Mouse (Mus musculus): ENCODE measurements around the gene Krtap3-2.
"Not testable (repeated sequence)": the region's sequence is repeated elsewhere in the genome, so short reads cannot be mapped to it uniquely, and the experiment has no call there.

Krtap3-2 gene

GRCm38 (mm10) chr11:99556753-99557152, at the start of gene Krtap3-2:
TSS of gene Krtap3-2 (minus strand) at chr11:99556853.
- no peaks in the 10 kb centered on the region for H3K27me3 ChIP-seq (ENCODE audit: insufficient read depth, low read length)
- H3K4me1 ChIP-seq (replicated peaks; ENCODE audit: low read depth, low read length) = no peaks in the 10 kb centered on the region
- TF ChIP-seq CTCF (conservative IDR thresholded peaks at IDR 0.05; ENCODE audit: low read length) (no peak), NANOG (IDR thresholded peaks at IDR 0.05; ENCODE audit: borderline replicate concordance, low read length) (no peak), POU5F1 (IDR thresholded peaks at IDR 0.05; ENCODE audit: borderline replicate concordance, low read length) (no peak)
- H3K36me3 ChIP-seq (ENCODE audit: insufficient read depth, low read length) = no peaks in the 10 kb centered on the region
- H3K4me3 ChIP-seq (replicated peaks; ENCODE audit: low read length) = no peak within 1 kb of the TSS
- no peaks in the 10 kb centered on the region for H3K9me3 ChIP-seq (ENCODE audit: low read length)

DNA sequence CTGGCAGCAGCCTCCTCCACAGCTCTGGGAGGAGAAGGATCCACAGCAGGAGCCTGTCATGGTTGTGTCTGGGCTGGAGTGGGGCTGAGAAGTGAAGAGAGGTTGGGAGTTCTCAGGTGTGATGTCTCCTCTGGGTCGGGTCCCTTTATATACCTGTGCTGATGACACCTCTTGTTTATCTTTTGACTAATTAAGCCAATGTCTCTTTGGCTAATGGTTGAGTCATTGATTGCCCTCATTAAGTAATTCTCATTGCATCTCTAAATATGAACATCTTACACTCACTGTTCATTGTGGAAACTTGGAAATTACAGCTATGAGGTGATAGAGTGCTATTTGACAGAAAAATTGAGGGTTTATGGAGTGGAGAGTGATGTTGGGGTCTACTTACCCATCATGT, 46.6 kb upstream of the Krtap3-2 start, which contains the start of gene Gm11938:
Gm11938 (minus strand) TSS at position 101 of the 400 bp plus-strand sequence.
- not testable (repeated sequence) for H3K9me3 ChIP-seq (ENCODE audit: low read length); H3K27me3 ChIP-seq (ENCODE audit: insufficient read depth, low read length); H3K4me1 ChIP-seq (replicated peaks; ENCODE audit: low read depth, low read length); H3K4me3 ChIP-seq (replicated peaks; ENCODE audit: low read length); H3K36me3 ChIP-seq (ENCODE audit: insufficient read depth, low read length)

DNA sequence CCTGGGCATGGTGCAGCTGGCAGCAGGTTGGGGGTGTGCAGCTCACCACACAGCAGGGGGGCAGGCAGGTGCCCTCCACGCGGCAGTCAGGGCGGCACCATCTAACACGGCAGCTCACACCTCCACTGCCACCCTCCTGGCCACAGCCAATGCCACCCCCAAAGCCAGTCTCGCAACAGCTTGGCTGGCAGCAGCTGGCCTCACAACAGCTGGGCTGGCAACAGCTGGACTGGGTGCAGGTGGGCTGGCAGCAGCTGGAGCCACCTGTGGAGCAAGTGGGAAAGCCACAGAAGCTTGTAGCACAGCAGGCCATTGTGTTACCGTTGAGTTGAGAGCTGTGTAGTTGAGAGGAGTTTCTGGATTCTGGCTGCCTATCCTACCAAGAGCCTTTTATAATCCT, 41.1 kb upstream of the Krtap3-2 start, which contains the start of gene Krtap9-3:
Krtap9-3 (minus strand) TSS at position 364 of the 400 bp plus-strand sequence.
- H3K27me3 ChIP-seq (ENCODE audit: insufficient read depth, low read length); H3K4me3 ChIP-seq (replicated peaks; ENCODE audit: low read length); H3K9me3 ChIP-seq (ENCODE audit: low read length); H3K4me1 ChIP-seq (replicated peaks; ENCODE audit: low read depth, low read length); H3K36me3 ChIP-seq (ENCODE audit: insufficient read depth, low read length): not testable (repeated sequence)

- no peak within 1 kb of the TSS for H3K4me3 ChIP-seq (replicated peaks; ENCODE audit: low read length)
- H3K4me1 ChIP-seq (replicated peaks; ENCODE audit: low read depth, low read length) = no peaks in the 10 kb centered on the region
- H3K27me3 ChIP-seq (ENCODE audit: insufficient read depth, low read length) = no peaks in the 10 kb centered on the region
- TF ChIP-seq NANOG (IDR thresholded peaks at IDR 0.05; ENCODE audit: borderline replicate concordance, low read length) (no peak), CTCF (conservative IDR thresholded peaks at IDR 0.05; ENCODE audit: low read length) (no peak), POU5F1 (IDR thresholded peaks at IDR 0.05; ENCODE audit: borderline replicate concordance, low read length) (no peak)
- H3K9me3 ChIP-seq (ENCODE audit: low read length) = no peaks in the 10 kb centered on the region
- no peaks in the 10 kb centered on the region for H3K36me3 ChIP-seq (ENCODE audit: insufficient read depth, low read length)
These were observed 34.3 kb upstream of the Krtap3-2 start, which contains the start of gene Krtap1-3 for GRCm38 (mm10) chr11:99590981-99591380. TSS of gene Krtap1-3 (minus strand) at chr11:99591339.

DNA sequence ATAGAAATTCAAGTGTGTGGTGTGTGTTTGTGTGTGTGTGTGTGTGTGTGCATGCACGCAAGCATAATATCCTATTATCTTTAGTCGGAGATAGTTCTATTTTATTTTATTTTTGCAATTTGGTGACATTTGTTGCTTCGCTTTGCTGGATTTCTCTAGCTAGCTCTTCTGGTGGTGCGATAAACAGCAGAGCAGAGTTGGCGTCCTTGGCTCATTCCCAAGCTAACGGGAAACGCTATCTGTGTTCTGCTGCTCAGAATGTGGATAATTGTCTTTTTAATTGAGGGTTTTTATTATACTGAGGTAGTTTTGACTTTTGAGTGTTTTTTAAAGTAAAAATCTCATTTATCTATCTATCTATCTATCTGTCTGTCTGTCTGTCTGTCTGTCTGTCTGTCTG, 28.4 kb upstream of the Krtap3-2 start:
- Histone ChIP-seq H3K4me1 (replicated peaks; ENCODE audit: low read depth, low read length) (no peaks in the 10 kb centered on the region), H3K27me3 (ENCODE audit: insufficient read depth, low read length) (no peaks in the 10 kb centered on the region), H3K9me3 (ENCODE audit: low read length) (no peaks in the 10 kb centered on the region), H3K4me3 (replicated peaks; ENCODE audit: low read length) (no peak overlapping the region), H3K36me3 (ENCODE audit: insufficient read depth, low read length) (no peaks in the 10 kb centered on the region)
- TF ChIP-seq POU5F1 (IDR thresholded peaks at IDR 0.05; ENCODE audit: borderline replicate concordance, low read length) (no peak), NANOG (IDR thresholded peaks at IDR 0.05; ENCODE audit: borderline replicate concordance, low read length) (no peak), CTCF (conservative IDR thresholded peaks at IDR 0.05; ENCODE audit: low read length) (no peak)

DNA sequence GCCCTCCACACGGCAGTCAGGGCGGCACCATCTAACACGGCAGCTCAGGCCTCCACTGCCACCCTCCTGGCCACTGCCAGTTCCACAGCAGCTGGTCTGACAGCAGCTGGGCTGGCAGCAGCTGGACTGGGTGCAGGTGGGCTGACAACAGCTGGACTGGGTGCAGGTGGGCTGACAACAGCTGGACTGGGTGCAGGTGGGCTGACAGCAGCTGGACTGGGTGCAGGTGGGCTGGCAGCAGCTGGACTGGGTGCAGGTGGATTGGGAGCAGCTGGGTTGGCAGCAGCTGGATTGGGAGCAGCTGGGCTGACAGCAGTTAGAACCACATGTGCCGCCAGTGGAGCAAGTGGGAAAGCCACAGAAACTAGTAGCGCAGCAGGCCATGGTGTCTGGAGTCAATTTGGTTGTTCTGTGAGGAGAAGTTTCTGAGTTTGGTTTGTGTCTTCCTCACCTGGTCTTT, 26.6 kb upstream of the Krtap3-2 start, which contains the start of gene Krtap1-4:
Krtap1-4 (minus strand) TSS at position 410 of the 460 bp plus-strand sequence.
- Histone ChIP-seq H3K27me3 (ENCODE audit: insufficient read depth, low read length) (no peaks in the 10 kb centered on the region), H3K36me3 (ENCODE audit: insufficient read depth, low read length) (no peaks in the 10 kb centered on the region), H3K4me1 (replicated peaks; ENCODE audit: low read depth, low read length) (no peaks in the 10 kb centered on the region), H3K9me3 (ENCODE audit: low read length) (no peaks in the 10 kb centered on the region), H3K4me3 (replicated peaks; ENCODE audit: low read length) (no peak within 1 kb of the TSS)
- no peak for TF ChIP-seq NANOG (IDR thresholded peaks at IDR 0.05; ENCODE audit: borderline replicate concordance, low read length)

- no peak overlapping the region for H3K4me3 ChIP-seq (replicated peaks; ENCODE audit: low read length)
- no peaks in the 10 kb centered on the region for H3K4me1 ChIP-seq (replicated peaks; ENCODE audit: low read depth, low read length)
- H3K27me3 ChIP-seq (ENCODE audit: insufficient read depth, low read length) = no peaks in the 10 kb centered on the region
- H3K36me3 ChIP-seq (ENCODE audit: insufficient read depth, low read length) = no peaks in the 10 kb centered on the region
- TF ChIP-seq NANOG (IDR thresholded peaks at IDR 0.05; ENCODE audit: borderline replicate concordance, low read length) = no peak
- TF ChIP-seq POU5F1 (IDR thresholded peaks at IDR 0.05; ENCODE audit: borderline replicate concordance, low read length) = no peak
- TF ChIP-seq CTCF (conservative IDR thresholded peaks at IDR 0.05; ENCODE audit: low read length) = no peak
- H3K9me3 ChIP-seq (ENCODE audit: low read length) = no peaks in the 10 kb centered on the region
These were observed 24.9 kb upstream of the Krtap3-2 start for GRCm38 (mm10) chr11:99581564-99581963.

DNA sequence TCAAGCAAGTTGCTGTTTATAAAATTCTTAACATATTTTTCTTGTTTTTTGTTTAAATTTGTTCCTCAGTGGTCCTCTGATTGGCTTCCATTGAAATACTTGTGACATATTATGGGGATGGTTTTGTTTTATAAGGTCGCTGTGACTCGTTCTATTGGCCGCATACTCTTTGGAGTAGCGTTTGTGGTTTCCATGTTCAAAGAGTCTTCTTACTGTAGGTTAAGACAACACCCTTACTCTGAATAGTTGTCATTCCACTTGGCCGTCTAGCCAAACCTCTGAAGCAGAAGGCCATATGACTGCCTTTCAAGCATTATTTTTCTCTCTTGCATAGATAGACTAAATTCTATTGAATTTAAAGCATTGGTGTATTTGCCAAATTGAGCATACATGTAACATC, 24.4 kb upstream of the Krtap3-2 start:
- Histone ChIP-seq H3K4me1 (replicated peaks; ENCODE audit: low read depth, low read length) (no peaks in the 10 kb centered on the region), H3K9me3 (ENCODE audit: low read length) (no peaks in the 10 kb centered on the region), H3K27me3 (ENCODE audit: insufficient read depth, low read length) (no peaks in the 10 kb centered on the region), H3K36me3 (ENCODE audit: insufficient read depth, low read length) (no peaks in the 10 kb centered on the region), H3K4me3 (replicated peaks; ENCODE audit: low read length) (no peak overlapping the region)
- TF ChIP-seq NANOG (IDR thresholded peaks at IDR 0.05; ENCODE audit: borderline replicate concordance, low read length) = no peak
- no peak for TF ChIP-seq CTCF (conservative IDR thresholded peaks at IDR 0.05; ENCODE audit: low read length)
- TF ChIP-seq POU5F1 (IDR thresholded peaks at IDR 0.05; ENCODE audit: borderline replicate concordance, low read length) = no peak

GRCm38 (mm10) chr11:99580636-99581035, 24.0 kb upstream of the Krtap3-2 start, which contains the start of gene Krtap1-5:
TSS of gene Krtap1-5 (minus strand) at chr11:99581016.
- H3K36me3 ChIP-seq (ENCODE audit: insufficient read depth, low read length) = no peaks in the 10 kb centered on the region

More at GRCm38 (mm10) chr11:99580636-99581035, 24.0 kb upstream of the Krtap3-2 start, which contains the start of gene Krtap1-5:
- H3K4me3 ChIP-seq (replicated peaks; ENCODE audit: low read length) = no peak within 1 kb of the TSS
- no peaks in the 10 kb centered on the region for H3K4me1 ChIP-seq (replicated peaks; ENCODE audit: low read depth, low read length)
- no peaks in the 10 kb centered on the region for H3K27me3 ChIP-seq (ENCODE audit: insufficient read depth, low read length)
- H3K9me3 ChIP-seq (ENCODE audit: low read length) = no peaks in the 10 kb centered on the region
- TF ChIP-seq CTCF (conservative IDR thresholded peaks at IDR 0.05; ENCODE audit: low read length) (no peak), NANOG (IDR thresholded peaks at IDR 0.05; ENCODE audit: borderline replicate concordance, low read length) (no peak), POU5F1 (IDR thresholded peaks at IDR 0.05; ENCODE audit: borderline replicate concordance, low read length) (no peak)
